Mouse (Mus musculus): ENCODE results near the gene Klhl1.

Gene Klhl1

DNA sequence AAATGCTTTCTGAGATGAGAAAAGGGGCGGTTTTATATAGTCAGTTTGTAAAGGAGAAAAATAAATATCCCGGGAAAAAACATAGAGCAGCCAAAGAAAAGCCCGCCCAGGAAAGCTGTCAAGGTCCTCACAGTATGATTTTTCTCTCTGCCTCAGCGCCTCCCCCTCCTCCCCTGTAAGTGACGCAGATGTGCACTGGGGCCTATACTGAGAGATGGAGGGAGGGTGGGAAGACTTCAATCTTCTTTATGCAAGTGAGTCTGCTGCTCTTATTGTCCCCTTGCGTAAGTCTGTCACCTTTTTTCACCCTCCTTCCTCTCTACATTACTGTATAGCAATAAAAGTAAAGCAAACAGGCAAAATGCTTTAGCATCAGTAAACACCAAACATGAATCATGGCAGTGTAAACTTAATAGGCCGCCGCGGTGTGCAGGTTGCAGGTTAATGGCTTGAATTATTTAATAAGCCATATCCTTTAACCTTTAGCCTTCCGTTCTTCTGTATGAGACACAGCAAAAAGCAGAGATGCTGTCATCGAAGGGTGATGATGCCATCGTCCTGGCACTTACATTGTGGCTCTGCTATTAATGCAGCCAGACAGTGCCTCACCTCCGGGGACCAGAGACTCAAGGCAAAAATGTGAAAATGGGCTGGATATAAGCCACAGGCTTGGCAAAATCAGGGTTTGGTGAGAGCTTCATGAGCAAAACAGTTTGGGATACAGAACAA, at the start of gene Klhl1:
Klhl1 (minus strand) TSS at position 149 of the 729 bp plus-strand sequence.
- no peak for DNase-seq

DNA sequence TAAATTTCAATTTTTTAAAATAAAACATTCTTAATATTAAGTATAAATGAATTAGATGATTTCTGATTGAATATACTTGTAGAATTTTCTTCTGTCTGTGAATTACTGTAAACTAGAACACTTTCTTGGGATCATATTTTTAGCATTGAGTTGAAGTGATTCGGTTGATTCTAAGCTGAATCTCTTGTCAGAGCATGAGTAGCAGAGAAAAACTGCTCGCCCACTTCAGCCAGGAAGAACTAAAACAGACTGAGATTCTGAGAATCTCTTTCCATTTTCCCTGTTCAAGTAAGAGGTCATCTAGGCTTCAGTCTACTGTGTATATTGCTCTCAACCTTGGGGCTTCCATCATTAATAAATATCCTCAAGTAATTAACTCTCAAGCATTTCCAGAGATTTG, 34.8 kb upstream of the Klhl1 start:
- no peak for DNase-seq

DNA sequence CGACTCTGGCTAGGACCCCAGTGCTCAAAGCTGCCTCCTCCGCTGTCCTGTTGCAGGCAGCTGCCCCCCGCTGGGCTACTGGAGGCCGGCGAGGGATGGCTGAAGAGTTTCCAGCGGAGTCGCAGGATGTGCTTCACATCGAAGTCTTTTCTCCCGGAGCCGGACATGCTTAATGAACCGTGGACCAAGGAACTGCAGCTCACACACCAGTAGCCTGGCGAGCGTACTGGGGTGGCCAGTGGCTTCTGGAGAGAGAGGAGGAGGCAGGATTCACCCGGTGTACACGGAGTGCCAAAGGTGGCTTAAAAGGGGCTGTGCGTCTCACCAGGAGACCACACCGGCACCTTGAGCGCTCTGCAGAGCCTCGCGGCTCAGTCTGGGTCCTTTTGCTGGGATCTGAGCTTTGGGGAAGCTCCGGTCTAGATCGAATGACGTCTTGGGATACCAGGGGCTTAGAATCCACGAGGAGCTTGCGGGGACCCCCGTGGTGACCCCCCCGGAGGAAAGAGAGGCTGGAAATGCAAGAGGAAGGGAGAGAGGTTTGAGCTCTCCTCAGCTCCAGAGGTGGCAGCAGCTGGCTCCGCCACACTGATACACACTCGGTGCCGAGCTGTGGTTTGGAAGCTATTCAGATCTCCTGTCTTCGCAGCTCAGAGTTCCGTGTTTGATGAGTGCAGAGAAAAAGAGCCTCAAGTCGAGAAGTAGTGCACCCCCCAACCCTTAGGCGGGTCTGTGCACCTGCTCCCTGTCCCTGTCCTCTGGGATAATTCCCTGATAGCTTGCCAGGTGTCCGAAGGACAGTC, 550 bp downstream of the Klhl1 start:
- no peak for DNase-seq

DNA sequence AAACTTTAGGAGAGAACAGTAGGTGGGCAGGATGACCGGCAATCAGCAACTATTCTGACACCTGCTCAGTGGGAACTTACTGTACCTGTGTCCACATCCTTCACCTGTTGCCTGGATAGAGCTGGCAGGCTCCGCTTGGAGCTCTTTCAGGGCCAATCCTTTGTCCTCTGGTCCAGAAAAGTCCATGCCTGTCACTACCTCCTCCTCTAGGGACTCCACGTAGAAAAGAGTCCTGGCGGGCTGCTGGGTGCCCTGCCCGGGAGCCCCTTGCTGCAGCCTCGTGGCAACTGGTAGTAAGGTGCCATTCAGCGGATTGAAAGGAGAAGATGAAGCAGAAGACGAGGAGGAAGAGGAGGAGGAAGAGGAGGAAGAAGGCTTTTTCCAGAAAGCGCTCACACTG, 1.2 kb downstream of the Klhl1 start:
- DNase-seq = no peak

DNA sequence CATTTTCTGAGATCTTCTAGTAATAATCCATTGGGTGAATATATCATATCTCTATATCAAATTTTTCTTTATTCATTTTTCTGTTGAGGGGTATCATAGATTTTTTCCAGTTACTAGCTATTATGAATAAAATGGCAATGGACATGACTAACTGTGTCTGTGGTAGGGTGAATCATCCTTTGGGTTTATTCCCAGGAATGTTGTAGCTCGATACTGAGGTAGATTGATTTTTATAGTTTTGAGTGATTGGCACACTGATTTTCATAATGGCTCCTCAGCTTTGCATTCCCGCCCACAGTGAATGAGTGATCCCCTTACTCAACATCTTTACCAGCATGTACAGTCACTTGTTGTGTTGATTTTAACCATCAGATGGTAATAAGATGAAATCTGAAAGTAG, 19.0 kb downstream of the Klhl1 start:
- no peak for DNase-seq

DNA sequence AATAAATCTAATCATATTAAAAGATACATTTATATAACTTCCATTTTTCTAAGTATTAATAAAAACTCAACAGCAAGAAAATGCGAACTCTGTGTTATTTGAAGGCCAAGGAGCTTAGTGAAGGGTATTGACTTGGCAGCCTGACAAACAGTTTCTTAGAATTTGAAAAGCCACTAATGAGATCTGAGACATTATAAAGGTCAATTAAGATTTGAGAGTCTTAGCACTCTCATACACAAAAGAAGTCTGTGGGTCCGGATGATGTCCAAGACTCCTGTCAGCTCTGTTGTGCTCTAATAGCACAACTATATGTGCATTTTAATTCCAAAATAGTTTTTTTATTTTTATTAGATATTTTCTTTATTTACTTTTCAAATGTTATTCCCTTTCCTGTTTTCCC, 47.1 kb downstream of the Klhl1 start:
- DNase-seq = no peak

DNA sequence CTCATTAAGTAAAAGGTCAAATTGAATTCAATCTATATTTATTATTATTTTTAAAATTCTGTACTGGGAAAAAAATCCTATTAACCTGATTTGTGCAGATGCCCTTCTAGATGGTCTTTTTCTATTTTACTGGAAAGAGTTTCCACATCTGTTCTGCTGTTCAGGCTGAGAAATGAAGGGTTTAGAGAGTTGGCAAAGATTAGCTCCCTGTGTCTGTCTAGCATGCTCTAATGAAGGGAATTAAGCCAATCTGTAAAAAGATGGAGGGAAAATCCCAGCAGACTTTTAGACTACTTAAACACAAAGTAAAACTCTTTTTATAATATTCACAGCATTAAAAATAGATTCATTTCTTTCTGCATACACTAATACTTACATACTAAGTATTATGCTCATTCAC, 47.6 kb downstream of the Klhl1 start:
- DNase-seq = no peak

DNA sequence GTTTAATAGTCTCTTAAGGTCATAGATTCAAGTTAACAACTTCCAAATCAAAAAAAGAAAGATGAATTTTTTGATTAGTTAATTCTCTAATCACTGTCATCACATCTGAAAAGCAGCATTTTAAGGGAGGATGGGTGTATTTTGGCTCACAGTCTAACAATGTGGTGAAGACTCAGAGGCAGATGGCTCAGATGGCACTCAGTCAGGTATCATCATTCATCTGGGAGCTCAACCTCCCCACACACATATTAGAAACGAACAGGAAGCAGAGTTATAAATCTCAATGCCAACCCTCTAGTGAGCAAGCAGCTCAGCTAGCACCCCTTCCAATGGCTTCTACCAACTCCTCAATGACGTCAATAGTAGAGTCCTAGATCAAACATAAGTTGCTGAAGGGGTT, 57.1 kb downstream of the Klhl1 start:
- no peak for DNase-seq

DNA sequence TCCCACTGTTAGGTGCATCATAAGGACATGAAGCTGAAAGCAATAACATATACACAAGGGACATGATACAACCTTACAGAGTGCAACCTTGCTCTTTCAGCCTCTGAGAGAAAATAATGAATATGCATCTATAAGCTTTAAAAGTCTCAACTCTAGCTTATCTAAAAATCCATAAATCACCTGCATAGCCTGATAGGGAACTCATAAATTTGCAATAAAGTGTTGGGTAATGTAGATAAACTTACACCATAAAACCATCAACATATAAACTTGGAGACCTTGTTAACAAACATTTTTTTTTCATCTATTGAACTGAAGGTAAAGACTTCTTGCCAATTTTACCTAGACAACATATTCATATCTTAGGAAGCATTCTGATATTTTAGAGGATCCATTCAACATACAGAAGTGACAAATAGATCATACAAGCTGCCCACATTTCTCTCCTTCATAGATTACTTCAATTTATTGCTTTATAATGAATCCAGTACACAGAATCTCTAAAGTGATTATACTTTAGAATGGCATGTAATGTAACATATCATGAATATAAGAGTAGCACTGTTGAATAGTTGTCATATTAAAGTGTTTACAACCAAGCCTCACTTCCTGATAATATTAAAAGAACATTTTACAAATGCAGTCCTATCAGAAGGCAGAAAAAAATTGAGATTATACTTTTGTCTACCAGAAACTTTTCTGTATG, 126.7 kb downstream of the Klhl1 start:
- no peak for DNase-seq

DNA sequence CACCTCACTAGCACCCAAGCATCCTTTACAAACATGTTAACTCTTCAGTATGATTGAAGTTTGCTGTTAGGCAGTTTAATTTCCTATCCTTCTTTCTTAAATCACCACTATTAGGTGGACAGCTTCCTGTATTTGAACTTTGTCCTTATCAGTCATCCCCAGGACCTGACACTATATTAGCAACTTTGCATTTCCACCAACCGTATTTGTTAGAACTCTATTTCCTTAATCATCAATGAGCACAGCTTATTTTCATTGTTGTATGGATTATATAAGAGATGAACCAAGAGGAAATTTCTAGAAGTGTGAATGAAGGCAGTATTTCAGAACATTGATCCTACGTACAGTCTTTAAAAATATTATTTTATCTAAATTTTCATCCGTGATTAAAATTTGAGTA, 156.2 kb downstream of the Klhl1 start:
- DNase-seq = no peak

DNA sequence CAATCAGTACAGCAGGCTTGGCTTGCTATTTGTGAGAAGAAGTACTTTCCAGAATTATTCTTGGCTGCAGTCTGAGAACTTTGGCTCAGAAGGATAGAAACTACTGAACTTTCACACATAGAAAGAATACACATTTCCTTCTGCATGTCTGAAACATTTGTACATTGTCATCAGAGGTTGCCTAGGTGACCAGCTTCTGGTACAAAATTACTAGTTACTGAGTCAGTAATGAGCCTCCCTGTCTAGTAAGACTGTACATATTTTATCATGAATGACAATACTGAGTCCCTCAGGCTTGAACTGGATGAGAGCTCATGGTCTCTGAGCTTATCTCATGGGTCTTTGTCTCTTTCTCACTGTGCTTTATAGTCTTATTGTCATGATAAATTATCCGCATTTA, 170.7 kb downstream of the Klhl1 start:
- no peak for DNase-seq

DNA sequence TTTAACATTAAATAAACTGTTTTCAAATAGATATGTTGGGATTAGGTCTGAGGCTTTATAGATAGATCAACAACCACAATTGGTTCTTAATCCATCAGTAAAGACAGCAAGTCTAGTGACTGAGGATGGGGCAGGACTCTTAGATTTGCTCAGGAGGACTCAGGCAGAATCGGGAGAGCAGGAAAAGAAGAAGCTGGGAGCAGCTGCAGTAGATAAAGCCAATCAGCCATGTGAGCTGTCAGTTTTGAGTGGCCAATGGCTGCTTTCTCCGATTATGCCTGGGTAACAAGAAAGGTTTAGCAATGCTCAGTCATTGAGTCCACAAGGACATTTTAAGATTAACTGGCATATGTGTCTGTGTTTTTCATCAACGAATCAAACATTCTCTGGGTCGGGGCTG, 187.8 kb downstream of the Klhl1 start:
- DNase-seq = no peak

DNA sequence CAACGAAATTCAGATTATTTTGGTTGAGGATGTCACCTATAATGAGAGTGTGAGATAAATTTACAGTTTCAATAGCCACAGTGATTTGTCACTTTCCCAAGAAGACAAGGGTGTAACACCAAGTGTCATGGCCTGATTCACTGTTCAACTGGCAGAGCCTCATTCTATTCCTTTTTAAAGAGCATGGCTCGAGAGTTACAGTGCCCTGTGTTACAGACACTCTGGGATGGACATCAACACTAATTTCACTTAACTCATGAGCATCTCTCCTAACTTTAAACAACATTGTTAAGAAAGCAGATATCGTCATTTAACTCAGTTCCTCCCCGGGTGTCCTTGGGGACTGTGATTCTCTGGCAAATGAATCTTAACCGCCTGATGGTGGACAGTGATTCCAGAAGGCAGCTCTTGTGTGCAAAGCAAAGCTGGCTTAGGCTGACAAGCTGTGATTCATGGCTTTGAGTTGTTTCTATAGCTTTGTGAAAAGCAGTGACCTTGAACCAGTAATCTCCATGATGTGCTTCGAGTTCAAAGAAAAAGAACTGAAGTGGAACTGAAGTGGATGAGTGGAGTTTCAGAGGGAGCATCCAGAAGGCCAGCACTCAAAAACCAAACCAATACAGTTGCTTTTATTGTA, 301.0 kb downstream of the Klhl1 start:
- no peak for DNase-seq

DNA sequence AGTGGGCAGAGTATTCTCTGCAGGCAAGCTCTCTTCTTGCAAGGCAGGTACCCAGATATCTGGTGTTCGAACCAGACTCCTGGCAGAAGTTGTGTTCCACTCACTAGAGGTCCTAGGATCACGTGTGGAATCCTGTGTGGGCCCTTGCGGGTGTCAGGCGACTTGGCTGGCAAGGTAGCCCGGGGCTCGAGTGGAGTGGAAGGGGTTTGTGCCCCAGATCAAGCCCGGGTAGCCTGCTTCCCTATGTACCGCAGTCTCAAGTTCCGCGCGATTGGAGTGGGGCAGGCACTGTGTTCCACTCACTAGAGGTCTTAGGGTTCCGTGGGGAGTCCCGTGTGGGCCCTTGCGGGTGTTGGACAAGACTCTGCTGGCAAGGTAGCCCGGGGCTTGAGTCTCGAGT, 324.1 kb downstream of the Klhl1 start:
- peak; percentile 9 for DNase-seq

DNA sequence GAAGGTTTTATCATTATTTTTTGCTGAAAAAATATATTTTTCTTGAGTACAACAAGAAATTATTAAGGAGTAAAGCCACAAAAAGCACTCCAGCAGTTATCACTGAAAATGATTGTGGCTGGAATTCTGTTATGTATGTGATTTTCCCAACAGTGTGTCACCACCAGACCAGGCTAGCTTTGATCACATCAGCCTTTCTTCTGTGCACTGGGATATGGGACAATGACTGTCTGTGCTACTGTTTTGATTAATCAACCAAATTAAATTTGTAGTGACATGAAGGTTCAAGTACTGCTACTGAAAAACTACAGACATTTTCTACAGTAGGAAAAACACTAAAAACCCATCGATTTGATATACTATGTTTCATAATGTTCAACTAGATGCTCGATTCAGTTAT, 344.4 kb downstream of the Klhl1 start:
- no peak for DNase-seq

DNA sequence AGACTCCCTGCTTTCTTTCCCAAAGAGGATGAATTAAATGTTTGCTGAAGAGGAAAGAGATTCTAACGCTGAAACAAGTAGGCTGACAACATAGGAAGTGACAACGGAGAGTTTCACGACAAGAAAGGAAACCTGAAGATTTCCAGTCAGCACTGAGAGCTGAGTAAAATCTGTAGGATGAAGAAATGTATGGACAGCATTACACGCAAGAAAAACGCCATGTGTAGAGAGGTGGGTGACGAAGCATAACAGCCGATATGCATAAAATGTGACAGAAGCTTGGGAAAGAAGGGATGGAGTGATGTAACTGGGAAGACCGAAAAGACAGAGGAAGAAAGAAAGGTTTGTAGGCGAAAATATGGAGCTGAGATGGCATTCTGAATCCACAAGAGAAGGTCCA, 375.8 kb downstream of the Klhl1 start:
- no peak for DNase-seq

DNA sequence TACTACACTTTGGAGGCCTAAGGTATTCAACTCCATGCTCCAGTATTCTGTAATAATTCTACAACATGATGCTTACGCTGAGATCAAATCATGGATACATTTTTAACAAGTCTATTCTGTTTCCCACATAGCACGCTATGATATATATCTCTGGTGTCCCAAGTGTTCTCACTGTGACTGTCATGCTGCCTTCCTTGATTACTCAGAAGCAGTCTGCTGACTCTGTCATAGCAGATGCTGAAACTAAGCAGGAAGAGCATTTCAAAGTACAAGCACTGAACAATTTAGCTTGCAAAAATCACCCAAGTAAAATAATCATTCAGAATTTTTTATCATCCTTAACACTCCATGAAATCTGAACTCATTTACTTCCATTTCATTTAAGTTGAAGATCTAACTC, 378.7 kb downstream of the Klhl1 start:
- no peak for DNase-seq

DNA sequence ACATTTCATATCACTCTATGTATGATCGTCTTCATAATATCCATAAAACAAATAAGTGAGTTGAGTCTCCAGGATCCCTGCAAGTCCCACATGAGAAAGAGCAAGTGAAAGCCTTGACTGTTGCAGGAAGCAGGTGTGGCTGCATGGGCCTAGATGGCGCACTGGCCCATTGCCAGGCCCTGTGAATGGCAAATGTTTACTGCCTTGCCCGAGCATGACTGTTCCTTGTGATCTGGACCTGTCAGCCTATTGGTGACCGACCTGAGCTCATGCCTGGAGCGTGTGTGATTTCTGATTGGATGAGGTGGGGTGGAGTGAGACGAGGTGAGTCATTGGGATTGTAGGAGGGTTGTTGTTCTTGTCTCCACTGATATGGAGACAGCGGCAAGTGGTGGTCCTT, 411.5 kb downstream of the Klhl1 start:
- DNase-seq = no peak

DNA sequence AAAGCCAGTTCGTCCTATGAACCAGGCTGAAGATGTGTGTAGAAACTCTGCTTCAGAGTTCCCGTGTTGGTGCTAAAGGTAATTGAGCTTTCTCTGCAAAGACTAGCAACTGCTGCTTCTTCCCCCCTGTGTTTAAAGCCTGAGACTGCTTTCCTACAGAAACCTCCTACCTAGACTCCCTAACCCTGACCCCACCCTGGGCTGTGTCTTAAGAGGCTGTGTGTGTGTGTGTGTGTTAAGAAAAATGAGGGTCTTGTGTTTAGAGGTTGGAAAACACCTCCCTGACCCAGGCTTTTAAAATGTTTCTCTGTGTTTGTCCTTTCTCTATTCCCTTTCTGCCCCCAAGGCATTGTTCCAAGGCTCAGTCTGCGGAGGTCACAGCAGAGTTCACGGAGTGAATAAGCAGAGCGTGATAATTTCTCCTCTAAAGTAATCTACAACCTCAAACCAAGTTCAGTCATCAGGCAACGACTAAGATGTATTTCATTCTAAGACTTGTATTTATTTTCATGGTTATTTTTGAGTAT, 437.2 kb downstream of the Klhl1 start:
- no peak for DNase-seq

DNA sequence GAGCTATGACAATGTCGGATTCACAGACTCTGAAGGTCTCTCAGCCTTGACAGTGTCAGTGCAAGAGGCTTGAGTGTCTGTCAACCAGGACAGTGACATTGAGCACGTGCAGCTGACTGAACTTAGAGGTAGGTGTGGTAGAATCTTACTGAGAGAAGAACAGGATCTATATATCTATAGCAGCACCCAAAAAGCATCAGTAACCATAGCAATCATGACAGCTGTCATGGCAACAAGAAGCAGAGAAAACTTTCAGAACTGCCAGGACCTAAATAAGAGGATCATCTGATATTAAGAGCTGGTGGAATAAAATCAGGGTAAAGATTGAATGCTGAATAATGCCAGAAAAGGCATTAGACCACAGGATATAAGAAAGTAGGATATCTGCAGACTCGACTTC, 453.0 kb downstream of the Klhl1 start:
- DNase-seq = no peak

Data from kidney, postnatal 14 days (tissue).